Mouse (Mus musculus) bone marrow, adult 2 months (tissue): ENCODE results near the gene Smc3.

Source experiments
- CTCF ChIP-seq: fragments of 200-500 bp; IDR thresholded peaks from 2 replicates; pipeline ENCODE4 v1.5.1; 2011; ENCODE audit warnings: low read length, control low read depth; ENCODE audit not compliant: control insufficient read depth, insufficient read depth
- POLR2A ChIP-seq: fragments of 200-500 bp; IDR thresholded peaks from 2 replicates; pipeline ENCODE4 v1.6.1; 2011; ENCODE audit warnings: low read depth, mild to moderate bottlenecking, control low read depth, low read length, borderline replicate concordance; ENCODE audit not compliant: control insufficient read depth

GRCm38 (mm10) chr19:53550972-53551371, 49.2 kb upstream of the Smc3 start:
- TF ChIP-seq CTCF = no peak
- no peak for TF ChIP-seq POLR2A
